Mouse (Mus musculus): Measurements from ENCODE around the gene Trpc4.

The Trpc4 gene

DNA sequence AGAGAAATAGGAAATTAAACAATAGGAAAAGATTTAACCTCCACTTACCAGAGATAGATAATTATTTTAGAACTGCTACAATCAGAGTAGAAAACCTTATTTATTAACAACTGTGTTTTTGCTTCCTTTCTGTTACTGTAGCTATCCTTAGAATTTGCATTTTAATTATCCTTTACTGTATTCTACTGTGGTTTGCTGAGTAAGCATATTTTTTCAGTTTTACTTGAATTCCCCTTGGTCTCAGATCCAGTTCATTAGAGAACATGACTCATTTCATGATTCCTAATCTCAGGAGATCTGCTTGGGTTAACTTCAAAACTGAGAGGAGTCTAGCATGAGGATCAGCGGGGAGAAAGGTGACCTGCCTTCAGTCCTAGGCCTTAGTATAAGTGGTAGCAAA is 111.1 kb downstream of the Trpc4 start:
- DNase-seq (ENCODE audit: low spot score) = no peak

DNA sequence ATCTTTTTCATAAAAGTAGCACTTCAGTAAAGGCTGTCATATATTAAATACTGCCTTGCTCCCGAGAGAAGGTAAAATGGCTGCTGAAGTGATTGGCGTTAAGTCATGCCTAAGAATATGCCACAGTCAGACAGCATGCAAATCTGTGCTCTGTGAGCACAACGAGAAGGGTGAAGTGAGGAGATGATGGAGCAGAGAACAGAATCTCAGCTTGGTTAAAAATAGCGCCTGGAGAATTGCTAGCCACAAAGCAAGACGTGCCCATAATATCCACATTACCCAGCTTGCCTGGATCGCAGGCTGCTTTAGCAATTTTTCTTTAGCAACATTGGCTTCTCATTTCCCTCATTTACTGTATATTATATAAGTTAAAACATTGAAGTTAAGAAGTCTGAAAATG is 113.3 kb downstream of the Trpc4 start:
- no peak for DNase-seq (ENCODE audit: low spot score)

DNA sequence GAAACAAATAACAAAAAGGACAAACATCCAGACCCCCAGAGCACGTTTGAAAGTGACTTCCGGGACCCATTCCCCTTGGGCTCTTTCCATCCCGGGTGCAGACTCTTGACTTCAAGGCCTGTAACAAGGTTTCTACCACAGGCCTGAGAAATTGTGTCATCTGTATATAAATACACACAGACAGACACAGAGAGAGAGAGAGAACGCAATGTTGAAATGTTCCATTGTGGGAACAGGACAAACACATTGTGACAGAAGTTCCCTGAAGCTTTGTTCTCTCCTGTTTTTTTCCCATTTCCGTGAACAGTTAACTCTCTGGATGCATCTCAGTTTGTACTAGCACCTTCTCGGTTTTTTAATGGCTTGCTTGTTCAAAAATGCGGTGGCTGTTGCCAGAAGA is 118.8 kb downstream of the Trpc4 start:
- DNase-seq (ENCODE audit: low spot score) = no peak

DNA sequence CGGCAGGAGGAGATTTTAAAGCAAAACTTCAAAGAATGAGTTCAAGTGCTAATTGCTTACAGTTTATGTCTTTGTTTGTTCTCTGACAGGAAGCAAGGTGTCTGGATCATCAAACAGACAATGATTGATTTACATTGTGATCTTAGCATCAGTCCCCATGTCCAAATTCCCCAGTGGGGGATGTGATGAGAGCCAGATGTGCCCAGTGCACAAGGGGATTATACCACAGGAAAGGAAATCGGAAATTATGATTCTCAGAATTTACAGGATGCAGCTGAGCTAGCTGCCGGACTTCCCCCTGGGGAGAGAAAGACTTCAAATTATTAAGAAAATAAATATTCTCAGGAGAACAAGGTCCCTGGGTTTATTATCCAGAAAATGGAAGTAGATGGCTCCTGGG is 133.9 kb downstream of the Trpc4 start:
- DNase-seq (ENCODE audit: low spot score) = no peak

DNA sequence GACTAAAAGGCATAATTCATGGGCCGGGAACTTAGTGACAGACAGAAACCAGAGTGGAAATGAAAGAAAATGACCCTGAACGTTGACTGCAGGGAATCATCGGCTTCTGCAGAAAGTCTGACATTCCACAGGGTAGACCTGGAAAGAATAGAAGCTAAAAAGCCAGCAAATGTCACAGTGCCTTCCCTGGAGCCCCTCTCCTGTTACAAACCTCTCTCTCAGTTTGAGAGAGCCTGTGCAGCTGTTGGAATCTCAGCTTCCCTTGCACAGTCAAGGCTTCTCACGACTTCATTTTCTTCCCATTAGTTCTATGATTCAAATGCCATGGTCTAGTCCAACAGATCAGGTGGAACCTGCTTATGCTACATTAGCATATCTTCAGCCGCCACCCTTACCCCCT is 154.8 kb downstream of the Trpc4 start:
- DNase-seq (ENCODE audit: low spot score) = peak; percentile 1

DNA sequence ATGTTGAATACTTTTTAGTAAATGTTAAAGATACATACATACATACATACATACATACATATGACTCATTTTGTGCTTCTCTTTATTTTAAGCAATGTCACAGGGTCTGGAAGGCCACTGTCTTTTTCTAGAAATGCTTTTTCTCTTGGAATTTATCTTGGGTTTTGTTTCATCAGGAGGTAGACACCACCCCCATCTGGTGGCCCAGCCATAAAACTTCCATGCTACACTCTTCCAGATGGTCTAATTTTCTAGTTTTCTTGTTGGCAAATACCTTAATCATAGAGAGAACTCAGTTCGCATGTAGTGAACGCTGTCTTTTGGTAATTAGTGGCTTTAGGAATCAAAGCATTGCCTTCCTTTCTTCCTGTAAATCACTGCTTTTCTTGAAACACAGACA is 158.2 kb downstream of the Trpc4 start:
- DNase-seq (ENCODE audit: low spot score) = no peak

DNA sequence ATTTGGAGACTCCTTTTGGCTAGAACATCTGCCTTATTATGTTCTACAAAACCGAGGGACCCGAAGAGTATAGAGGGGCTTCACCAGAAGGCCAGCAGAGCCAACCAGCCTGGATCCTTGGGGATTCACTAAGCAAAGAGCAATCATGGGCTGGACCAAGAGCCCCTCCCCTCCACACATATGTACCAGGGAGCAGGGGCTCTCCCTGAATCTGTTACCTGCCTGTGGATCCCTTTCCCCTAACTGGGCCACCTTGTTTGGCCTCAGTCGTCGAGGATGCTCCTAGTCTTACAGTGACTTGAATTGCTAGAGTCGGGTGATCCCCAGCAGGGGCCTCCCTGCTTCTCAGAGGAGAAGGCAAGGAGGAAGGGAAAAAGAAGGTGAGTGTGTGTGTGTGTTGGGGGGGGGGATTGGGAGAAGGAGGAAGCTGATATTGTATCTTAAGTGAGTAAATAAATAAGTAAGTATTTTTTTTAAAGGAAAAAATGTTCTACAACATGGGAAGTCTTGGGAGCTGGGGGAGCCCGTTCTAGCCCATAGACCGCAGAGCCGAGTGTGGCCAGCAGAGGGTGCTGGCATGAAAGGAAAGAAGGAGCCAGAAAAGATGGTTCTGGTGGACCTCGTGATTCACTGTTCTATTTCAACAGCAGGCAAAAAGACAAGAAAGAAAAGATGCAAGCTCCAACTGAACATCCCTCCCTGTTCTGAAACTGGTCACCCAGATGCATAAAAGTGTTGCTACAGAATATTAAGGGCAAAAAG is 197.2 kb downstream of the Trpc4 start:
- peak; percentile 31 for DNase-seq (ENCODE audit: low spot score)

DNA sequence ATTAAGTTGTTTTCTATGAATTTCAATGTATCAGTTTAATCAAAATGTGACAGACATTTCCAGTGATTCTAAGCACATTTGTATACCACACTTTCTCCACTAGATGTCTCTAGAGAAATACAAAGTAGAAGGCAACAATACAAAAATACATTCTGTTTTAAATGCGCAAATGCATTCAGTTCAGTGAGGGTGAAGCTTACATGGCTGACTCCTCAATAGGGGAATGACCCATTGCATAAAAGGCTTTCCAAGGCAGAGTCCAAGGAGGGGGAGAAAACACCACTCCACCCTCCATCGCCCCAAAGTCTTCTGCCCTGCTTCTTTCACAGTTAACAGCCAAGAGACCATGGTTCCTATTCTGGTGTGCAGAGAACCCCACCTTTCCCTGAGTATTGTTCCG is 201.7 kb downstream of the Trpc4 start:
- no peak for DNase-seq (ENCODE audit: low spot score)

DNA sequence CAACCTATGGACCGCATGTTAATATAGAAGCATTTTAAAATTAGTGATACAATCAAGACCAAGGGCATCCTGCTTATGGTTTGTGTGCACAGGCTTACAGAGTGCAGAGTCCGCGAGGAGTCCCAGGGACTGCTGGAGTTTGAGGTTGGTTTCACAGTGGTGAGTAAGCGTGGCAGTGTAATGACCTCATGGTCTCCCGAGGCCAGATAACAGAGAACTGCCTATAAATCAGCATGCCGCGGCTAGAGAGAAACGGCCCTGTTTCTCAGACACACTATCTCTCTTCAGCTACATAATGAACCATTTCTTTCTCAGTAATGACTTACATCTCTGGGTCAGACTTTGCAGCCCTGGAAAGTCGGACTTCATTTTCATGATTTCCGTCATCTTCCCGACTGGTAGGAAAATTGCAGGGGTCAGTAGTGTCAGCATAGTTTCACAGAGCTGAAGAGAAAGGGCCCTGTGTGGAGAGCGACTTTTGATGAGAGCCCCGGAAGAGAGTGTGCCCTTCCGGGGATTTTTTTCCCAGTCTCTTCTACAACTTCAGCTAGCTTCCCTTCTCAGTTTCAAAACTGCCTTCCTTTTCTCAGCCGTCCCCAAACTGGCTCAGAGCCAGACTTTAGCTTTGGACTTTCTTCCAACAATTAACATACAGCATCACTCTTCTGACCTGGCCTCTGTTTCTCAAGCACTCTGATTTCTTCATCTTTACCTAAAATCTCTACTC is 202.8 kb downstream of the Trpc4 start:
- DNase-seq (ENCODE audit: low spot score) = peak; percentile 54

DNA sequence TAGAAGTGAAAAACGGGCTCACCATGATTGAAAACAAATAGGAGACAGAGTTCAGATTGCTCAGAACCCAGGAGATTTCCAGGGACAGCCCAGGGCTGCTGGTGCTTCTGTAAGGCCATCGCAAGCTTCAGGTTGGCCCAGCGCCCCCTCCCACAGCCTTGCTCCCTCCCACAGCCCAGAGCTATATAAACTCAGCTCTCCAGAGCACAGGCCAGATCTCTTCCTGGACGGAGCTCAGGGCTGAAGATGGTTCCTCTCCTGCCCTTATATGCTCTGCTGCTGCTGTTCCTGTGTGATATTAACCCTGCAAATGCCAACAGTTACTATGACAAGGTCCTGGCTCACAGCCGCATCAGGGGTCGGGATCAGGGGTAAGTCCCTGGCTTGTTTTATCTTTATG is 205.1 kb downstream of the Trpc4 start, which contains the start of gene Postn:
TSS of gene Postn (plus strand) at position 213 of the 400 bp plus-strand sequence.
- DNase-seq (ENCODE audit: low spot score) = peak; percentile 64

DNA sequence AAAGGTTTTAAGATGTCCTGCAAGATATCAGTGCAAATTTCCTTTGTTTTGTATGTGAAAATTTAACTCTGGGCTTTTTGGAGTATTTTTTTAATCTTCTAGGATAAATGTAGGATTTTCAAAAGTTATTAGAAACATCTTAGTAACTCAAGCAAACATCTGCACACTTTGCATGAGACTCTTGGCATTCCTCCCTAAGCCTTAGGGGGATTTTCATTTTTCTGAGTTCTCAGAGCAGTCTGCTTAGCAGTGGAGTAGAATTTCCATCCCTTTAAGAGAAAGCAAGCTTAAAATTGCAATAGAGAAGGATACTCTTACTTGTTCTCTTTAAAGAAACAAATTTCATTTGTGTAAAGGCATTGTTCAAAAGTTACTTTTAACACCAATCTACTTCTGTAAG is 205.8 kb downstream of the Trpc4 start:
- DNase-seq (ENCODE audit: low spot score) = no peak

All from yolk sac, embryonic 10.5 days (tissue).